Mouse (Mus musculus) stomach, postnatal 0 days (tissue): ENCODE measurements around the gene Oxsm. TPM values are rescaled to one million over a fixed set of nuclear protein-coding genes. Genes with fewer than 3 reads are reported as not detected.

ENCODE experiments used
- ATAC-seq: fragments of 200-750 bp; cut with Nextera tagmentation; 2 replicates; pipeline ENCODE4 v1.8.0; 2017; ENCODE audit not compliant: low FRiP score, low TSS enrichment
- DNase-seq: peaks from one replicate; pipeline ENCODE4 v3.0.0-alpha.2; 2016; ENCODE audit warnings: low spot score
- H3K27ac ChIP-seq: fragments of 300-500 bp; sonication (generic); replicated peaks from 2 replicates; pipeline ENCODE4 v1.5.1; 2014; ENCODE audit warnings: mild to moderate bottlenecking, control low read depth
- H3K27me3 ChIP-seq: fragments of 300-500 bp; sonication (generic); 2 replicates; pipeline ENCODE4 v1.6.1; 2014; ENCODE audit warnings: low read length; ENCODE audit not compliant: control insufficient read depth, insufficient read depth
- H3K36me3 ChIP-seq: fragments of 300-500 bp; sonication (generic); 2 replicates; pipeline ENCODE4 v1.6.1; 2014; ENCODE audit warnings: low read length, mixed read lengths; ENCODE audit not compliant: control insufficient read depth, insufficient read depth
- H3K4me1 ChIP-seq: fragments of 300-500 bp; sonication (generic); replicated peaks from 2 replicates; pipeline ENCODE4 v1.6.1; 2014; ENCODE audit warnings: antibody characterized with exemption; ENCODE audit not compliant: control insufficient read depth, insufficient read depth
- H3K4me2 ChIP-seq: fragments of 300-500 bp; sonication (generic); replicated peaks from 2 replicates; pipeline ENCODE4 v1.6.1; 2014; ENCODE audit warnings: low read depth, mild to moderate bottlenecking, control low read depth, moderate library complexity
- H3K4me3 ChIP-seq: fragments of 300-500 bp; sonication (generic); 2 replicates; pipeline ENCODE4 v1.5.1; 2014; ENCODE audit warnings: low read depth, low read length, control low read depth
- H3K9ac ChIP-seq: fragments of 300-500 bp; sonication (generic); 2 replicates; pipeline ENCODE4 v1.6.1; 2014; ENCODE audit warnings: mild to moderate bottlenecking, low read length, control low read depth, mixed read lengths
- H3K9me3 ChIP-seq: fragments of 300-500 bp; sonication (generic); 2 replicates; pipeline ENCODE4 v1.6.1; 2016; ENCODE audit warnings: low read length; ENCODE audit not compliant: control insufficient read depth
- CTCF ChIP-seq: IDR thresholded peaks from 2 replicates; pipeline ENCODE4 v1.5.1; 2016; ENCODE audit warnings: antibody characterized with exemption, low read depth, mild to moderate bottlenecking, moderate library complexity
- EP300 ChIP-seq: optimal IDR thresholded peaks from 2 replicates; pipeline ENCODE3; 2016; ENCODE audit warnings: antibody characterized with exemption
- WGBS: fragments of 180-500 bp; shearing (Covaris S2); extraction: QIAGEN DNeasy Blood & Tissue Kit; methylation state at CpG from one replicate; pipeline ENCODE4 v1.1.7; 2014; 5-methylcytosine and 5-hydroxymethylcytosine counted together
- polyA plus RNA-seq: library from polyadenylated mRNA; unstranded; fragments of >200 nt; fragmentation: Nextera tagmentation; extraction: Ambion mirVana; gene quantifications from 2 replicates; pipeline ENCODE4 v1.2.1, GENCODE M21; 2015

Gene Oxsm
- polyA plus RNA-seq, 1 experiment from 2014 or later: 1.9 TPM

DNA sequence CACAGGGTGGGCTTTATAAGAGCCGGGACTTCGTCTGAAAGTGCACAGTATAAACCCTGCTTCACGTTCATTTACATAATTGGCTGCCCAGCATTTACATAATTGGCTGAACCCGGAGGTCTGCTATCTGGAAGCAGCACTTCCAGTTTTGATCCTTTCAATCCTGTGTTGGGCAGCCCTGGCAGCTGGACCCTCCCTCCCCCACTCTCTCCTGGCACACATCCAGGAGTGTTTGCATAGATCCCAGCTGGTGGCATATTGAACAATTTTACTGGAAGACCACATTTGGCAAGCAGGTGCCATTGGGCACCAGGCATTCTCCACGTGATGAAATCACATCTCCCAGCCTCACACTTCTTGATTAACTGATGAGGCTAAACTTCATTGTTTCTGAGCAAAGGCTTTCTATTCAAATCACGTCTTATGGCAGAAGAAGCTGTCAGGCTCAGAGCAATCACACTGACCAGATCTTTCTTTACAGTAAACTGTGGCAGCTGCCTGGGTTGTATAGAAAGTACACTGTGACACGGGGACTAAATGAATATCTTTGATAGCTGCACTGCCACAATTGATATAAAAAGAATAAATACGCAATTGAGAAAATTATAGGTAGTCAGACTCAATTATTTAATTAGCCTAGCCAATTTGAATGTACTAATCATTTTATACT is 48.5 kb downstream of the Oxsm start:
- H3K9ac ChIP-seq: no peak overlapping the region
- no peak for ATAC-seq
- H3K27me3 ChIP-seq: no peaks in the 10 kb centered on the region
- TF ChIP-seq EP300 (no peak), CTCF (no peak)
- H3K4me2 ChIP-seq: no peak overlapping the region
- H3K4me3 ChIP-seq: no peak overlapping the region
- DNase-seq: peak; percentile 26
- H3K4me1 ChIP-seq: no peaks in the 10 kb centered on the region
- no peaks in the 10 kb centered on the region for H3K36me3 ChIP-seq
- WGBS: 32% methylated on average over 8 of the region's 8 CpGs
- H3K9me3 ChIP-seq: no peaks in the 10 kb centered on the region
- H3K27ac ChIP-seq: no peak overlapping the region

DNA sequence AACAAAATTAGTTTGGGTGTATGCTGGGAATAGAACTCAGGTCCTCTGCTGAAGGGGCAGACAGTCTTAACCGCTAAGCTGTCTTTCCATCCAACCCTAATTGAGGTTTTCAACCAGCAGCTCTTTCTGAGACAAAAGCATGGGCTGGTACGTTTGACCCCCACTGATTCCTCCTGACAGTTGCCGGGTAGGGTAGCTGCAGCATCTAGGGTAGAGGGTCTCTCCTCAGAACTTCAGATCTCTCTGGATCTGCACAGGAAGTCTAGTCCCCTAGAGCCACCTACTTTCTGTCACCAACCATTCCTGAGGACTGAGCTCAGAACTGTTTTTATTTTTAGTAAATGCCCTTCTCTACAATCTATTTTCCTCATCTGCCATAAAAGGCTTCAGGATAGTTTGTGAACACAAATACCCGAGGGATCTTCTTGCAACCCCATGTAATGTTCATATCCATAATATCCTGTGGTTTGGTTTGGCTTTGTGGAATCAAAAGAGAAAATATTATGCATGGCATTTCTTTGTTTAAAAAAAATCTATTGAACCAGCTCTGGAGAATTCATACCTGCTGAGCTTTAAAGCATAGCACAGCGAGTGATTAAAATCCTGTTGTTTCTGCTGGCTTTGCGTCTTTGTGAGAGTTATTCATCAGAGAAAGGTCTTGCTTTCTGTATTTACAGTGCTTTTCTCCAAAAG is 49.2 kb downstream of the Oxsm start:
- Histone ChIP-seq H3K4me1 (no peaks in the 10 kb centered on the region), H3K9me3 (no peaks in the 10 kb centered on the region), H3K9ac (no peak overlapping the region), H3K4me2 (no peak overlapping the region), H3K36me3 (no peaks in the 10 kb centered on the region), H3K27ac (no peak overlapping the region), H3K27me3 (no peaks in the 10 kb centered on the region), H3K4me3 (no peak overlapping the region)
- DNase-seq (no peak), ATAC-seq (no peak)
- TF ChIP-seq CTCF (no peak), EP300 (no peak)
- 52% methylated on average over 6 of the region's 6 CpGs for WGBS

DNA sequence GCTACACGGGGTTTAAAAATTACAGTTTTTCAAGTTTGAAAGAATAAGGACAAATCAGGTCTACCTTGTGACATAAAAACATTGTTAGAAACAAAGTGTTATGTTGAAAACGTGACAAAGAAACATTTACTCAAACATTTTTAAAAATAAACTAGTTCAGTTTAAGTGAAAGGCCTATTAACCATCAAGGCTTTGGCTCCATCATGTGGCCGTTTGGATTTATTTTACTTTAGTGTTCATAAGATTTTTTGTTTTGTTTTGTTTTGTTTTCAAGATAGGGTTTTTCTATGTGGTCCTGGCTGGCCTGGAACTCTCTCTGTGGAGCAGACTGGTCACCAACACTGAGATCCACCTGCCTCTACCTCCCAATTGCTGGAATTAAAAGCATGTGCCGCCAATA is 53.1 kb downstream of the Oxsm start:
- no peaks in the 10 kb centered on the region for H3K4me1 ChIP-seq
- no peak overlapping the region for H3K4me2 ChIP-seq
- no peak overlapping the region for H3K9ac ChIP-seq
- H3K4me3 ChIP-seq: no peak overlapping the region
- H3K27ac ChIP-seq: no peak overlapping the region
- no peak for DNase-seq
- no peaks in the 10 kb centered on the region for H3K27me3 ChIP-seq
- no peak for ATAC-seq
- peak; percentile 67 for TF ChIP-seq CTCF
- TF ChIP-seq EP300: no peak
- WGBS: 36% methylated on average over 4 of the region's 4 CpGs
- no peaks in the 10 kb centered on the region for H3K36me3 ChIP-seq
- H3K9me3 ChIP-seq: no peaks in the 10 kb centered on the region

DNA sequence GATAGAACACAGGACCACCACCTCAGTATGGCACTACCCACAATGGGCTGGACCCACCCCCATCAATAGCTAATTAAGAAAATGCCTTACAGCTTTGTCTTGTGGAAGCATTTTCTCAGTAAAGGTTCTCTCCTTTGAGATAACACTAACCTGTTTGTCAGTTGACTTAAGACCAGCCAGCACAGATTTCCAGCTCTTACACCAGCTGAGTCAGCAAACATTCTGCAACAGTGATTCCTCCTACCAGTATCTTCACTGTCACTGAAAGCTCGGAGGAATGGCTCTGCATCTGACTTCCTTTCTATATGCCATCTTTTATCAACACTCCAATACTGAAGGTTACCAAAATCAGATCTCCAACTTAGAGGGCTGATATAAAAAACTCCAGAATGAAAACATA is 54.1 kb downstream of the Oxsm start:
- DNase-seq (no peak), ATAC-seq (no peak)
- H3K27ac ChIP-seq: no peak overlapping the region
- H3K9me3 ChIP-seq: no peaks in the 10 kb centered on the region
- no peaks in the 10 kb centered on the region for H3K27me3 ChIP-seq
- H3K4me3 ChIP-seq: no peak overlapping the region
- no peaks in the 10 kb centered on the region for H3K4me1 ChIP-seq
- no peaks in the 10 kb centered on the region for H3K36me3 ChIP-seq
- H3K9ac ChIP-seq: no peak overlapping the region
- H3K4me2 ChIP-seq: no peak overlapping the region
- TF ChIP-seq CTCF (no peak), EP300 (no peak)
- WGBS: 41% methylated on average over 1 of the region's 1 CpGs

DNA sequence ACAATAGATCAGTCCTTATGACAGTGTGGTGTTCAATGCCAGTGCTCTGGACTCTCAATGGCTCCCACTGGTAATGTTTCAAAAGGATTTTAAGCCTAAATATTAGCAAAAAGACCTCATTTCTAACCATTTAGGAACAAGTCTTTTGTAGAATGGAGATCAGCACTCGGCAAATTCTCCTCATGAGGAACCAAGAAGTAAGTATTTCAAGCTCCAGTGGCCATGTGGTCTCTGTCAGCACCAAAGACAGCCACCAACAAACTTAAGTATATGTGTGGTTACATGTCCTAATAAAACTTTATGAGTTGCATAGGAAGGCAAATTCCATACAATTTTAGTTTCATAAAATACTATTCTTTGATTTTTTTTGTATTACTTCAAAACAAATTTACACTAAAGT is 55.5 kb downstream of the Oxsm start:
- H3K9me3 ChIP-seq: no peaks in the 10 kb centered on the region
- no peak for TF ChIP-seq EP300
- no peak for TF ChIP-seq CTCF
- no peak for DNase-seq
- H3K9ac ChIP-seq: no peak overlapping the region
- no peaks in the 10 kb centered on the region for H3K36me3 ChIP-seq
- no peak overlapping the region for H3K27ac ChIP-seq
- H3K4me2 ChIP-seq: no peak overlapping the region
- WGBS: 77% methylated on average over 1 of the region's 1 CpGs
- ATAC-seq: no peak
- no peaks in the 10 kb centered on the region for H3K27me3 ChIP-seq
- no peaks in the 10 kb centered on the region for H3K4me1 ChIP-seq
- H3K4me3 ChIP-seq: no peak overlapping the region

DNA sequence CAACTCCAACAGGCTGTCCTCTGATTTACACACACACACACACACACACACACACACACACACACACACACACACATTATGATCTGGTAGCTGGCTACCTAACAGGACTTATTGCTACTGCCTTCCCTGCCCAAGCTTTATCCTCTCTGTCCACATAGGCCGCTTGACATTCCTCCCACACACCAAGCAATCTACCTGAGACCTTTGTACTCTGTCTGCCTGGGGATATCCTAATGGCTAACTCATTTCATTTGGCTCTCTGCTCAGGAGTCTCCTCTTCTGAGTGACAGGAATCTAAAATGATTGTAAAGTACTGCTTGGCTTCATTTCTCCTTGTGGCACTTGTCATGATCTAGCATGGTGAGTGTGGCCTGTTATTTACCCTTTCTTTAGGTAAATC is 60.5 kb downstream of the Oxsm start:
- Histone ChIP-seq H3K27ac (no peak overlapping the region), H3K4me1 (no peaks in the 10 kb centered on the region), H3K4me3 (no peak overlapping the region), H3K9me3 (no peaks in the 10 kb centered on the region), H3K27me3 (no peaks in the 10 kb centered on the region), H3K36me3 (no peaks in the 10 kb centered on the region), H3K4me2 (no peak overlapping the region), H3K9ac (no peak overlapping the region)
- WGBS: 62% methylated on average over 1 of the region's 1 CpGs
- TF ChIP-seq CTCF (no peak), EP300 (no peak)
- DNase-seq: no peak
- ATAC-seq: no peak

Other genes starting within 250 kb of the Oxsm start
- 35.2 and 37.2 TPM in 2 replicates for gene Ngly1, start 528 bp downstream of the Oxsm start, polyA plus RNA-seq
- 18.6 and 21.3 TPM in 2 replicates for gene Top2b, start 115.4 kb upstream of the Oxsm start, polyA plus RNA-seq